Mouse (Mus musculus) heart, embryonic 16.5 days (tissue): ENCODE data around the gene Mon2. TPM values are rescaled to one million over a fixed set of nuclear protein-coding genes. Genes with fewer than 3 reads are reported as not detected.

Experiments used
- ATAC-seq: fragments of 200-750 bp; cut with Nextera tagmentation; replicated peaks from 2 replicates; pipeline ENCODE4 v1.8.0; 2017; ENCODE audit warnings: moderate number of reproducible peaks; ENCODE audit not compliant: insufficient read depth, low FRiP score; ENCODE audit errors: extremely low read depth
- H3K27ac ChIP-seq: fragments of 300-500 bp; sonication (generic); 2 replicates; pipeline ENCODE4 v1.5.1; 2014; ENCODE audit warnings: mild to moderate bottlenecking, low read length, control low read depth, moderate library complexity
- H3K27me3 ChIP-seq: fragments of 300-500 bp; sonication (generic); 2 replicates; pipeline ENCODE4 v1.6.1; 2014; ENCODE audit warnings: low read length, mixed read lengths; ENCODE audit not compliant: control insufficient read depth, insufficient read depth
- H3K36me3 ChIP-seq: fragments of 300-500 bp; sonication (generic); 2 replicates; pipeline ENCODE4 v1.6.1; 2014; ENCODE audit not compliant: control insufficient read depth, insufficient read depth
- H3K4me1 ChIP-seq: fragments of 300-500 bp; sonication (generic); 2 replicates; pipeline ENCODE4 v1.6.1; 2014; ENCODE audit warnings: low read length, mixed read lengths; ENCODE audit not compliant: control insufficient read depth, insufficient read depth
- H3K4me2 ChIP-seq: fragments of 300-500 bp; sonication (generic); 2 replicates; pipeline ENCODE4 v1.6.1; 2014; ENCODE audit warnings: low read depth, mild to moderate bottlenecking, control low read depth, low read length
- H3K4me3 ChIP-seq: fragments of 300-500 bp; sonication (generic); 2 replicates; pipeline ENCODE4 v1.5.1; 2014; ENCODE audit warnings: mild to moderate bottlenecking, control low read depth, low read length
- H3K9ac ChIP-seq: fragments of 300-500 bp; sonication (generic); 2 replicates; pipeline ENCODE4 v1.6.1; 2014; ENCODE audit warnings: low read length, control low read depth
- H3K9me3 ChIP-seq: fragments of 300-500 bp; sonication (generic); replicated peaks from 2 replicates; pipeline ENCODE4 v1.6.1; 2016; ENCODE audit warnings: low read length; ENCODE audit not compliant: control insufficient read depth
- WGBS: fragments of 180-500 bp; shearing (Covaris S2); extraction: QIAGEN DNeasy Blood & Tissue Kit; methylation state at CpG from one replicate; pipeline ENCODE4 v1.1.7; 2014; 5-methylcytosine and 5-hydroxymethylcytosine counted together
- polyA plus RNA-seq: library from polyadenylated mRNA; unstranded; fragments of >200 nt; fragmentation: Nextera tagmentation; extraction: Ambion mirVana; gene quantifications from 2 replicates; pipeline ENCODE4 v1.2.1, GENCODE M21; 2015

Mon2 gene
- polyA plus RNA-seq, 1 experiment from 2014 or later, result 14.6 TPM

DNA sequence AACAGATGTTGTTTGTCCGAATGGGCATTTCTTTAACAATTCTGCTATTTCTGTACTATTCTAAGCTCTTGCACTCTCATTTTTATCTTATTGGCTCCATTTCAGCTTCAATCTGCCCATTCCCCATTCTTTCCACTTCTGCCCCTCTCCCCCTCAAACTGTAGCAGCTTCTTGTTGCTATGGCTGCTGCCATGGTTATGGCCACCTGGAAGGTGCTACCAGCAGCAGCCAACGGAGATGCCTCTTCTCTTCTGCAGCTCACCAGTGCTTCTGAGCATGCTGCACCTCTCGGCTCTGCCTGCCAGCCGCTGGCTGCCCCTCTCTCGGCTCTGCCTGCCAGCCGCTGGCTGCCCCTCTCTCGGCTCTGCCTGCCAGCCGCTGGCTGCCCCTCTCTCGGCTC lies 8.0 kb upstream of the Mon2 start:
- Histone ChIP-seq H3K4me1 (no peaks in the 10 kb centered on the region), H3K36me3 (no peaks in the 10 kb centered on the region), H3K27me3 (no peaks in the 10 kb centered on the region), H3K27ac (no peak overlapping the region), H3K9me3 (no peaks in the 10 kb centered on the region), H3K4me3 (no peak overlapping the region), H3K4me2 (no peak overlapping the region), H3K9ac (no peak overlapping the region)
- WGBS, result 63% methylated on average over 9 of the region's 9 CpGs
- no peak for ATAC-seq

GRCm38 (mm10) chr10:123075751-123076242 lies 508 bp downstream of the Mon2 start:
- peak overlapping the region; percentile 83 for H3K9ac ChIP-seq
- H3K4me1 ChIP-seq, result peaks cover 19% of the 10 kb centered on the region
- H3K27ac ChIP-seq, result peak overlapping the region; percentile 75
- peak overlapping the region; percentile 71 for H3K4me2 ChIP-seq
- ATAC-seq, result peak; percentile 53
- 0% methylated on average over 32 of the region's 48 CpGs for WGBS
- peak overlapping the region; percentile 70 for H3K4me3 ChIP-seq
- peaks cover 6% of the 10 kb centered on the region for H3K36me3 ChIP-seq
- no peaks in the 10 kb centered on the region for H3K9me3 ChIP-seq
- H3K27me3 ChIP-seq, result no peaks in the 10 kb centered on the region

DNA sequence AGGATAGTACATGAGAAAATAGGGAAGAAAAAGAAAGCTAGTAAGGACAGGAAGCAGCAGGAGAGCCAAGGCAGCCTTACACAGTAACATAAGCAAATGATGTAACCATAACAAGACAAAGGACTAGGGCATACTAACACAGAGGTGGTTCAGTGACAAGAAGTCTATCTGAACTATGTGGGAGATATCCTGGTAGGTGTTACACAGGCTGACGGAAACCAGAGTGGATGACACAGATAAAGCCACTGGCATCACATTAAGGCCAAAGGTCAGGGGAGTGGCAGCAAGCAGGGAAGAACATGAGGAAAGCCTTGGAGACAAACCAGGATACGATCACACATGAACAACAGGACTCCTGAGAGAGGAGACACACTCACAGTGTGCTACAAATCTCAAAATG lies 4.3 kb downstream of the Mon2 start:
- Histone ChIP-seq H3K36me3 (peaks cover 14% of the 10 kb centered on the region), H3K4me3 (no peak overlapping the region), H3K4me1 (peaks cover 18% of the 10 kb centered on the region), H3K27ac (peak overlapping the region; percentile 52), H3K27me3 (no peaks in the 10 kb centered on the region), H3K4me2 (no peak overlapping the region), H3K9ac (no peak overlapping the region), H3K9me3 (peaks cover 3% of the 10 kb centered on the region; the same call in 1 of the 2 replicates)
- 37% methylated on average over 2 of the region's 2 CpGs for WGBS
- no peak for ATAC-seq

GRCm38 (mm10) chr10:123063021-123063420 lies 13.3 kb downstream of the Mon2 start:
- 72% methylated on average over 2 of the region's 2 CpGs for WGBS
- Histone ChIP-seq H3K4me2 (no peak overlapping the region), H3K9ac (no peak overlapping the region), H3K27ac (no peak overlapping the region), H3K9me3 (no peaks in the 10 kb centered on the region), H3K4me1 (peaks cover 16% of the 10 kb centered on the region), H3K36me3 (no peaks in the 10 kb centered on the region), H3K4me3 (no peak overlapping the region), H3K27me3 (no peaks in the 10 kb centered on the region)
- ATAC-seq, result no peak

GRCm38 (mm10) chr10:123060831-123061230 lies 15.5 kb downstream of the Mon2 start:
- ATAC-seq, result peak; percentile 83
- Histone ChIP-seq H3K4me2 (peak overlapping the region; percentile 48), H3K27ac (peak overlapping the region; percentile 84)

GRCm38 (mm10) chr10:123057082-123057481 lies 19.2 kb downstream of the Mon2 start:
- no peak overlapping the region for H3K27ac ChIP-seq
- no peaks in the 10 kb centered on the region for H3K9me3 ChIP-seq
- H3K9ac ChIP-seq, result no peak overlapping the region
- H3K27me3 ChIP-seq, result no peaks in the 10 kb centered on the region
- H3K4me1 ChIP-seq, result peaks cover 29% of the 10 kb centered on the region
- 88% methylated on average over 1 of the region's 1 CpGs for WGBS
- H3K36me3 ChIP-seq, result no peaks in the 10 kb centered on the region
- no peak overlapping the region for H3K4me2 ChIP-seq
- no peak overlapping the region for H3K4me3 ChIP-seq
- no peak for ATAC-seq

More at GRCm38 (mm10) chr10:123060831-123061230, 15.5 kb downstream of the Mon2 start:
- Histone ChIP-seq H3K9me3 (no peaks in the 10 kb centered on the region), H3K36me3 (no peaks in the 10 kb centered on the region), H3K4me1 (peaks cover 19% of the 10 kb centered on the region), H3K4me3 (no peak overlapping the region), H3K9ac (no peak overlapping the region), H3K27me3 (no peaks in the 10 kb centered on the region)
- WGBS, result 51% methylated on average over 6 of the region's 6 CpGs

DNA sequence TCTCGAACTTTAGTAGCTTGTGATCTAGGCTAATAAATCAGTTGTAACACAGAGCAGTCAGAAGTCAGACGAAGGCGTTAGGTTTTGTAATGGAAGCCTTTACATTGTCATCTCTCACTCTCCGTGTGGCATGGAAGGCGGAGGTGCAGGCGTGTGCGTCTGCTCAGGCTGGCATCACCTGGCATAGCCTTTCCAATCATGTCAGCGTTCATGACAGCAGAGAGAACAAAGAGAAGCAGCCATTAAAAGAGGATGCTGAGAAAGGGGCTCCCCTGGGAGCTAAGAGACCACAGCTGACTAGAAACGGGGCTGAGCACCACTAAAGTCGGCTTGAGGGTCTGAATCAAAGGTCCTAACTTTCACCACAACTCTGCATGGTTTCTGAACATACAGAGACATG lies 19.8 kb downstream of the Mon2 start:
- H3K4me2 ChIP-seq, result no peak overlapping the region
- H3K4me3 ChIP-seq, result no peak overlapping the region
- H3K27ac ChIP-seq, result no peak overlapping the region
- no peaks in the 10 kb centered on the region for H3K27me3 ChIP-seq
- peaks cover 29% of the 10 kb centered on the region for H3K4me1 ChIP-seq
- 81% methylated on average over 10 of the region's 10 CpGs for WGBS
- no peaks in the 10 kb centered on the region for H3K9me3 ChIP-seq
- no peak overlapping the region for H3K9ac ChIP-seq
- no peaks in the 10 kb centered on the region for H3K36me3 ChIP-seq
- no peak for ATAC-seq

DNA sequence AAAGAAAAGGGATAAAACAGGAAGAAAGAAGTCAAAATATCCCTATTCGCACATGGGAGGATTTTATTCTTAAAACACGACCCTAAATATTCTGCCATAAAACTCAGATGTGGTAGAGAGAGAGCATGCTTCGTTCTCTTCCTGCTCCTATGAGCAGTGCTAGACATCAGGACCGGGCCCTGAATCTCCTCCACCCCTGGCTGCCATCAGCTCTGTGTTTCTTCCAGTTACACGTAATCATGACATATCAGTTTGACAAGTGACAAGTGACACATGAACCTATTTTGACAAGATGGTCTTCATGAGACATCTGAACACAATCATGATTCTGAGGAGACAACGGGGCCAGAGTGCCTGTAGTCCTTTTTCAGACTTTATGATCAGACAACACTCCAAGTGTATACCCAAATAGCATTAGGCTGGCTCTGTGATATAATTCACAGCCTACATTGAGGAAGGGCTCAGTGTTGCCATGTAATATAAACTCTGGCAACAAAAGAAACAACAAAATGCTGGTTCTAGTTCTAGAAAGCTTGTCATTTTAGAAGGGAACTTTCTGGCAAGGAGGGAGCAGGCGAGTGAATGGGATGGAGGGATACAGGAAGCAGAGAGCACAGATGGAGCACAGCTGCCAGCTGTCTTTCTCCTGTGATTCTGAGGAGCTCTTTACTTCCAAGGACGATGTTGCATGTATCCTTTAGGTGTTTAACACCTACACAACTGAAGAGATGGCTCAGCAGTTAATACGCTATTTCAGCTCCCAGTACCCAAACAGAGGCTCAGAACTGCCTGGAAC lies 20.9 kb downstream of the Mon2 start:
- Histone ChIP-seq H3K4me1 (peaks cover 21% of the 10 kb centered on the region), H3K9ac (no peak overlapping the region), H3K4me2 (no peak overlapping the region), H3K27me3 (no peaks in the 10 kb centered on the region), H3K9me3 (no peaks in the 10 kb centered on the region), H3K27ac (0 out of 2 replicates have a peak overlapping the region, but pooled peaks have one; percentile 19), H3K4me3 (no peak overlapping the region), H3K36me3 (peaks cover 6% of the 10 kb centered on the region)
- 56% methylated on average over 9 of the region's 9 CpGs for WGBS
- no peak for ATAC-seq

DNA sequence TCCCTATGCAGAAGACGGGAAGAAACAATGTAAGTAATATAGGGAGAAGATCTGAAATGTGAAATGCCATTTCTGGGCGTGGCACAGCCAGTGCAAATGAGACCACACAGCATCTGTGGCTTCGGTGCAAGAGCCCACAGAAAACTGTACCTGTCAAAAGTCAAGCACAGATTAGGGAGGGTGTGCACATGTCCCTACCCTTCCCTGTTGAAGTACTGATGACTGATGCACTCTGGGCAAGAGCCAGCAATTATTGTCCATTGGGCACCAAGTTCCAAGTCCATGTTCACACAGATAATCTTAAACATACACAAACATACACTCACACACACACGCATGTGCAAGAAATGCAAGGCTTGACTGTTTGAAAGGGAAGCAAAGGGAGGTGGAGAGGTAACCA lies 22.7 kb downstream of the Mon2 start:
- no peaks in the 10 kb centered on the region for H3K27me3 ChIP-seq
- H3K27ac ChIP-seq, result no peak overlapping the region
- no peak overlapping the region for H3K4me2 ChIP-seq
- H3K36me3 ChIP-seq, result peaks cover 12% of the 10 kb centered on the region
- peaks cover 21% of the 10 kb centered on the region for H3K4me1 ChIP-seq
- WGBS, result 59% methylated on average over 4 of the region's 4 CpGs
- no peak overlapping the region for H3K9ac ChIP-seq
- H3K9me3 ChIP-seq, result no peaks in the 10 kb centered on the region
- no peak overlapping the region for H3K4me3 ChIP-seq
- no peak for ATAC-seq
